Mouse (Mus musculus) olfactory bulb, adult 2 months (tissue): ENCODE data around the gene 4930564D02Rik. TPM values are rescaled to one million over a fixed set of nuclear protein-coding genes. Genes with fewer than 3 reads are reported as not detected.

Experiments
- H3K27ac ChIP-seq: fragments of 200-500 bp; 2 replicates; pipeline ENCODE4 v1.5.1; 2012; ENCODE audit warnings: low read depth, low read length; ENCODE audit not compliant: insufficient read depth
- H3K4me1 ChIP-seq: fragments of 200-500 bp; 2 replicates; pipeline ENCODE4 v1.6.1; 2012; ENCODE audit warnings: low read length; ENCODE audit not compliant: control insufficient read depth, insufficient read depth
- H3K4me3 ChIP-seq: fragments of 200-500 bp; 2 replicates; pipeline ENCODE4 v1.5.1; 2012; ENCODE audit warnings: mild to moderate bottlenecking, low read depth, low read length, moderate library complexity; ENCODE audit not compliant: insufficient read depth
- CTCF ChIP-seq: fragments of 200-500 bp; IDR thresholded peaks from 2 replicates; pipeline ENCODE4 v1.5.1; 2012; ENCODE audit warnings: low read depth, mild to moderate bottlenecking, low read length, moderate library complexity; ENCODE audit not compliant: insufficient read depth
- POLR2A ChIP-seq: fragments of 200-500 bp; IDR thresholded peaks from 2 replicates; pipeline ENCODE4 v1.6.1; 2012; ENCODE audit warnings: mild to moderate bottlenecking, low read depth, low read length, moderate library complexity; ENCODE audit not compliant: insufficient read depth
- WGBS: fragments of 180-500 bp; shearing (Covaris S2); methylation state at CpG from one replicate; pipeline ENCODE4 v1.1.7; 2018; 5-methylcytosine and 5-hydroxymethylcytosine counted together
- polyA plus RNA-seq: library from polyadenylated mRNA; stranded (reverse); fragments of >200 nt; gene quantifications from 2 replicates; pipeline ENCODE4 v1.2.4, GENCODE M21; 2012; ENCODE audit warnings: low replicate concordance; ENCODE audit not compliant: missing spikeins, insufficient read depth, insufficient read length

The 4930564D02Rik gene
- polyA plus RNA-seq, 1 experiment = not detected

DNA sequence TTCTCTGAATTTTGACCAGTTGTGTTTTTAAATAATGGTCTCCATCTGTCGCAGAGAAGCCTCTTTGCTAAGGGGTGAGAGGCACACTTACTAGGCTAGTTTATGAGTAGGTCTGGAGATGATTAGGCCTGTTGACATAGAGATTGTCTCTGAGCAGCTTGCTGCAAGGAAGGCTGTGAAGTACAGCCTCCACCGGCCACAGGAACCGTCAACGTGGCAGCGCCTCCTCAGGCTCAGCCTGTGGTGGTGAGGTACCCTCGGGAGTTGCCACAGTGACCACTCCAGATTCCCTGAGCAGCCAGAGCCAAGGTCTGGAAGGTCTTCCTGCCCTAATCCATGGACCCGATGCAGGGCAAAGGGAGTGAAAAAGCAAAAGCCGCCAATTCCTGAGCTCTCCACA, 3.9 kb downstream of the 4930564D02Rik start:
- H3K4me3 ChIP-seq = no peak overlapping the region
- WGBS = 87% methylated on average over 8 of the region's 8 CpGs
- H3K4me1 ChIP-seq = no peaks in the 10 kb centered on the region
- H3K27ac ChIP-seq = no peak overlapping the region
- TF ChIP-seq CTCF = no peak

DNA sequence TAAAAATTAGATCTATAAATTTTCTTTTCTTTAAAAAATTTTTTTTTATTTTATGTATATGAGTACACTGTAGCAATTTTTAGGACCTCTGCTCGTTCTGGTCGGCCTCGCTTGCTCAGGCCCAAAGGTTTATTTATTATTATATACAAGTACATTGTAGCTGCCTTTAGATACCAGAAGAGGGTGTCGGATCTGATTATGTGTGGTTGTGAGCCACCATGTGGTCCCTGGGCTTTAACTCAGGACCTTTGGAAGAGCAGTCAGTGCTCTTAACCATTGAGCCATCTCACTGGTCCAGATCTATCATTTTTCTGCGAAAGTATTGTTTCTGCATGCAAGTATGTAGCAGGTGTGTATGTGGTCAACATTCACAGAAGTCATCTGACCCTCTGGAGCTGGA, 4.6 kb downstream of the 4930564D02Rik start:
- TF ChIP-seq CTCF = no peak
- no peak for TF ChIP-seq POLR2A
- H3K27ac ChIP-seq = no peak overlapping the region
- WGBS = 96% methylated on average over 5 of the region's 5 CpGs
- no peak overlapping the region for H3K4me3 ChIP-seq
- H3K4me1 ChIP-seq = no peaks in the 10 kb centered on the region

DNA sequence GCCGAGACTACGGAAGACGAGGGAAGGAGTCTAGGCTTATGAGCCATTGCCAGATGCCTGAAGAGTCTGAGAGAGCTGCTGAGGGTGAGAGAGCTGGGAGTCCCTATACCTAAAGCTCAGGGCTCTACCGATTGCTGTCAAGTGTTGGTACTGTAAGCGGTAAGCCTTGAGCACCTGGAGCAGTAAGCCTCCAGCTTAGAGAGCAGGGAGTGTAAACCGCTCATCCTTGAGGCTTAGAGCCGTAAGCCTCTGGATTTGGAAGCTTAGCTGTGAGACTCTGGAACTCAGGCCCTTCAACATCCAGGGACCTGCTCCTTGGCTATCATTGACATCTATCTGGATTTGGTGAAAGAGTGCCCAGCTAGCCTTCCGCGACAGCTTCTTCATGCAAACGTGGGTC, 5.9 kb downstream of the 4930564D02Rik start:
- Histone ChIP-seq H3K4me3 (no peak overlapping the region), H3K27ac (no peak overlapping the region), H3K4me1 (no peaks in the 10 kb centered on the region)
- WGBS = 94% methylated on average over 10 of the region's 10 CpGs
- TF ChIP-seq CTCF (no peak), POLR2A (no peak)

DNA sequence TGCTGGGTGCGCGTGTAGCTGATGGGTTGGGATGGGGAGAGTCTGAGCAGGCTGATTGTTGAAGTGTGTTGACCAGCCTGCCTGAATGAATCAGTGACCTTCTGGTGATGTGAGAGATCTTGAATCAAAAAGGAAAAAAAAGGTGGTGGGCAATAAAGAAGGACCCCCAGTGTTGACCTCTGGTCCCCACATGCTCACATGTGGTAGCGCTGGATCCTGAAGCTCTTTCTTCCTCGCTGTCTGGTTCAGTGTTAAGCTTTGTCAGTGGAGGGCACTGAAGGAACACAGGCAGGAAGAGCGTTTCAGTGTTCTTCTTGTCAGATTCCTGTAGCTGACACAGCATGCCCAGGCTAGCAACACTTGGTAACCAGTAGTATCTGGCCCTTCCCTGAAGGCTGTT, 9.2 kb downstream of the 4930564D02Rik start:
- Histone ChIP-seq H3K27ac (no peak overlapping the region), H3K4me1 (peaks cover 3% of the 10 kb centered on the region), H3K4me3 (no peak overlapping the region)
- 95% methylated on average over 5 of the region's 5 CpGs for WGBS
- TF ChIP-seq POLR2A (no peak), CTCF (no peak)

DNA sequence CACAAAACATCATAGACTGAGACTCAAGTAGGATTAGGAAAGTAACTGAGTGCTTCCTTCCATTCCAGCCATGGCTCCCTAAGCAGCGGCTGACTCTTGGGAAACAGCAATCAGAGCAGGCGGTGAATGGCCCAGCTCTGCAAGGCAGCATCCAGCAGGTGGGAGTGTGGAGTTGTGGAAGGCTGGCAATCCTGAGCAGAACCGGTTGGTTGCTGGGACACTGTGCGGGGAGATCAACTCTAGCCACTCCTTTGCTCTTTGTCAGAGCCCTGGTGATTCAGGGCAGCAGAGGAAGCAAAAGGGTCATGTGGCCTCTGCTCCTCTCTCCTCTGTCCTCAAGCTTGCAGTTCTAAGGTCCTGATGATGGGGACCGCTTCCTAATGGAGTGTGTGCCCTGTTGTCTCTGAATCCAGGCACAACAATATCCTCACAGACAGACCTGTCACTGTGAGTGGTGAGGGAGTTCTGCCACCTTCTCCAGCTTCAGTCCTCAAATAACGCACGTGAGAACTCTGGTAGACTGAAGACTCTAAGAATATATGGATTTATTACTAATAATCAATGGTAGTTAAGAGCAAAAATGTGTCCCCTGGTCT, 11.7 kb downstream of the 4930564D02Rik start:
- peaks cover 3% of the 10 kb centered on the region for H3K4me1 ChIP-seq
- H3K4me3 ChIP-seq = no peak overlapping the region
- WGBS = 29% methylated on average over 7 of the region's 7 CpGs
- H3K27ac ChIP-seq = 0 out of 2 replicates have a peak overlapping the region, but pooled peaks have one; percentile 32
- TF ChIP-seq POLR2A (no peak), CTCF (peak; percentile 66)

DNA sequence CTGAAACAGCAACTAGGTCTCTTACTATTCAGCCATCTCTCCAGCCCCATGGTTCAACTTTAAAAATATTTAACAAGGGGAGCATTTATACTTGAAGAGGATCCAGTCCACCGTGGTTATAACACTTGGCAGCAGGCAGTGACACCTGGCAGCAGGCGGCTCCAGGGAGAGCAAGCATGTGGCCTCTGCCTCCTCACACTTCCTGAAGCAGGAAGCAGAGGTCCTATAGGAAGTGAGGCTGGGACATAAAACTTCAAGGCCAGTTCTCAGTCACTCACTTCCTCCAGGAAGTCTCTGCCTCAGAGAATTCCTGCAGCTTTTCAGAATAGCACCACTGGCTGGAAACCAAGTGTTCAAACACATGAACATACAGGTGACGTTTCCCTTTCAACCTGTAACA, 20.7 kb downstream of the 4930564D02Rik start:
- H3K4me3 ChIP-seq = no peak overlapping the region
- no peak for TF ChIP-seq CTCF
- no peak for TF ChIP-seq POLR2A
- H3K4me1 ChIP-seq = peaks cover 2% of the 10 kb centered on the region; the same call in 1 of the 2 replicates
- H3K27ac ChIP-seq = no peak overlapping the region
- WGBS = 73% methylated on average over 3 of the region's 3 CpGs

DNA sequence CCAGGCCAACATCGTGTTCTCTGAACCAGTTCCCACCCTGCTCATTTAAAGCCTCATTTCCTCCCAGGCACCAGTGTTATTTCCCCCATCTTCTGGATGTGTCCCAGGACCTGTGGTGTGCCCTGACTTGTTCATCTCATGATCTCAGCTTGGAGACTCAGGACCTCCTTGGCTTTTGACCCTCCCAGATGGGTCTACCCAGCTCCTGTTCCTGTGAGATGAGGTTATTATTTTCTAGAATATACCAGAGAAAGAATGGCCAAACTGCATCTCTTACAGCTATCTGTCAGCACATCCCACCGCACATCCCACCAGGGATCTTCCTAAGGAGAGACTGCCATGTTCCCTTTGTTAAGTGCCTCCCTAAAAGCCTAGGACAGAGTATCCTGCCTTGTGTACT, 22.0 kb downstream of the 4930564D02Rik start:
- TF ChIP-seq POLR2A (no peak), CTCF (no peak)
- whole genome bisulfite sequencing = 93% methylated on average over 2 of the region's 2 CpGs
- no peak overlapping the region for H3K27ac ChIP-seq
- H3K4me3 ChIP-seq = no peak overlapping the region
- H3K4me1 ChIP-seq = peaks cover 6% of the 10 kb centered on the region

DNA sequence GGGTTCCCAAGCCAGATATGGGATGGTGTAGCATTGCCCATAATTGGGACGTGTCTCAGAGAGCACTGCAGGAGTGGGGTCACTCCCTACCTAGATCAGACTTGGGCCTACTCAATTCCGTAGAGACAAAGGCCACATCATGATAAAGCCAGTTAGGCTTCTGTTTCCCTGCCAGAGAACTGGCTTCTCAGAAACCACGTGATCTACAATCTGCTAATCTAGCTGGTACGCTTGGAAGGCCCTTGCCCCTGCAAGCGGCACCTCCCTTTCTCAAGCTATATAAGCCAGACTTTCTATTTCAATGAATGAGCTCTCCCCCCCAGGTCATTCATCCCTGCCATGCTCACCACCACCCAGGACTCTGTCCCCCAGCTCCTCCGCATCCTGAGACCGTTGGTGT, 23.5 kb downstream of the 4930564D02Rik start:
- TF ChIP-seq CTCF (no peak), POLR2A (no peak)
- Histone ChIP-seq H3K4me3 (no peak overlapping the region), H3K4me1 (peaks cover 7% of the 10 kb centered on the region), H3K27ac (no peak overlapping the region)
- WGBS = 94% methylated on average over 7 of the region's 7 CpGs

DNA sequence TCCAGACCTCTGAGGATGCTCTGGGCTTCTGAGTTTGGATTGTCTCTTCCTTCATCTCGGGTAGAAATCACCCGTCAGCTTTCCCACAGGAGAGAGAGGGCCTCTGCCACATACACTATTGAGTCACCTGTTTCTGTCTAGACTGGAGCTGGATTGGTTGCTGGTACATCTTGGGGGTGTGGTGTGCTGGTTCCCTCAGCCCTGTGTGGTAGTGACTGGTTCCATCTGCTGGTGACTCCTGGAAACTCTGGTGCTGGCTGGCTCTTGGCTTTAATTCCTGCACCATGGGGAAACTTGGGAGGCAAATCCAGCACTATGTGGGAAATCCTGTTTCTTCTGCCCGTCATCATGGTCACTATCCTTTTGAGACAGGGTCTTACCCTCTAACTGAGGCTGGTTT, 24.3 kb downstream of the 4930564D02Rik start:
- 54% methylated on average over 3 of the region's 3 CpGs for WGBS
- peaks cover 7% of the 10 kb centered on the region for H3K4me1 ChIP-seq
- no peak overlapping the region for H3K27ac ChIP-seq
- no peak for TF ChIP-seq POLR2A
- no peak for TF ChIP-seq CTCF
- no peak overlapping the region for H3K4me3 ChIP-seq

DNA sequence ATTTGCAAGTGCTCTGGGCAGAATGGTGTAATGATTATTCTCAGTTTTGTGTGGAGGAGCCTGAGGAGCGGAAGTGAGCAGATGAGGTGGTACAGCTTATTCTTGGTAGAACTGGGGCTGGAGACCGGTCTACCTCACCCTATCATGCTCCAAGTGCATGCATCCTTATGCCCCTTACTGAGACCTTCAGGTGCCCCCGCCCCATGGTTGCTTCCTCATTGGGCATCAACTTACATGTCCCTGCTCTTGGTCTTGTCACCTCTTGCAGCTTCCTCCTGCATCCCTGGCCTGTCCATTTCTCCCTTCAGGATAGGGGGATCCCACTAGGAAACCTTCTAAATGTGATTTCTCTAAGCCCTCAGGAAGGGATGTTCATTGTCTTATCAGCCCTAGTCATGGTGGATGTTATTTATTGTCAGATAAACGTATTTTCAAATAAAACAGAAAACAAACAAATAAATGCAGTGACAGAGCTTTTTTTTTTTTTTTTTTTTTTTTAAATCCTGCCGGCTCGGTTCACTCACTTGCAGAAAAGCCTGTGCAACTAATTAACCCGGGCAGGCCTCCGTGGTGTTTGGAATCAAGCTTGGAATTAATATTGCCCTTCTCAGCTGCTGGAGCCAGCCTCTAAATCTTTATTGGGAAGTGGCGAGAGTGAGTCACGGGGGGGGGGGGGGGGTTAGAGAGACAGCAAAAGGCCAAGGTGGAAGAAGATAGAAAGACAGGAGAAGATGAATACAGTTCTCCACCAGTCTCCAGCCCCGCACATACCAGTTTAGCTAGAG, 26.3 kb downstream of the 4930564D02Rik start:
- WGBS = 47% methylated on average over 11 of the region's 11 CpGs
- TF ChIP-seq POLR2A (no peak), CTCF (no peak)
- Histone ChIP-seq H3K4me3 (no peak overlapping the region), H3K27ac (no peak overlapping the region), H3K4me1 (peaks cover 7% of the 10 kb centered on the region)
